Mouse (Mus musculus): ENCODE results near the gene Add2. TPM values are rescaled to one million over a fixed set of nuclear protein-coding genes. Genes with fewer than 3 reads are reported as not detected.
"Not testable (repeated sequence)": the region's sequence is repeated elsewhere in the genome, so short reads cannot be mapped to it uniquely, and the experiment has no call there.

Gene Add2
- polyA plus RNA-seq, 1 experiment: 6.7 TPM

- no peak overlapping the region for H3ac ChIP-seq (ENCODE audit: control insufficient read depth, insufficient read length, low read depth)
- TF ChIP-seq CEBPB (IDR thresholded peaks at IDR 0.05; ENCODE audit: low read depth) (no peak), CTCF (IDR thresholded peaks at IDR 0.05; ENCODE audit: control insufficient read depth, insufficient read depth, insufficient read length) (peak; percentile 90)
- no peak overlapping the region for H3K4me3 ChIP-seq (ENCODE audit: insufficient read depth, poor library complexity, severe bottlenecking)
- H3K36me3 ChIP-seq (ENCODE audit: control insufficient read depth, insufficient read depth): no peaks in the 10 kb centered on the region
- H3K79me2 ChIP-seq (ENCODE audit: control insufficient read depth, insufficient read depth): no peaks in the 10 kb centered on the region
- peaks cover 3% of the 10 kb centered on the region for H3K27me3 ChIP-seq (ENCODE audit: control insufficient read depth, insufficient read depth, insufficient read length)
- H3K79me3 ChIP-seq (ENCODE audit: low read depth): no peaks in the 10 kb centered on the region
These were observed 24.0 kb upstream of the Add2 start for GRCm38 (mm10) chr6:86004271-86005148.

GRCm38 (mm10) chr6:86009980-86010379, 18.5 kb upstream of the Add2 start:
- Histone ChIP-seq H3K79me3 (ENCODE audit: low read depth) (no peaks in the 10 kb centered on the region), H3K79me2 (ENCODE audit: control insufficient read depth, insufficient read depth) (no peaks in the 10 kb centered on the region), H3K36me3 (ENCODE audit: control insufficient read depth, insufficient read depth) (no peaks in the 10 kb centered on the region), H3K4me3 (ENCODE audit: insufficient read depth, poor library complexity, severe bottlenecking) (no peak overlapping the region), H3K27me3 (ENCODE audit: control insufficient read depth, insufficient read depth, insufficient read length) (peaks cover 3% of the 10 kb centered on the region), H3ac (ENCODE audit: control insufficient read depth, insufficient read length, low read depth) (no peak overlapping the region)
- TF ChIP-seq MYOG (IDR thresholded peaks at IDR 0.05; ENCODE audit: control insufficient read depth, extremely low read depth, insufficient read length) (no peak), CTCF (IDR thresholded peaks at IDR 0.05; ENCODE audit: control insufficient read depth, insufficient read depth, insufficient read length) (peak; percentile 48)

- not testable (repeated sequence) for H3K79me2 ChIP-seq (ENCODE audit: control insufficient read depth, insufficient read depth); H3K36me3 ChIP-seq (ENCODE audit: control insufficient read depth, insufficient read depth); H3K27me3 ChIP-seq (ENCODE audit: control insufficient read depth, insufficient read depth, insufficient read length); H3K4me3 ChIP-seq (ENCODE audit: insufficient read depth, poor library complexity, severe bottlenecking); H3K79me3 ChIP-seq (ENCODE audit: low read depth); H3ac ChIP-seq (ENCODE audit: control insufficient read depth, insufficient read length, low read depth)
These were observed 13.7 kb upstream of the Add2 start for GRCm38 (mm10) chr6:86014812-86015211.

GRCm38 (mm10) chr6:86015871-86016270, 12.6 kb upstream of the Add2 start, which contains the start of gene Figla:
Figla (plus strand) TSS chr6:86016171.
- Histone ChIP-seq H3K4me3 (ENCODE audit: insufficient read depth, poor library complexity, severe bottlenecking) (no peak within 1 kb of the TSS), H3K36me3 (ENCODE audit: control insufficient read depth, insufficient read depth) (no peaks in the 10 kb centered on the region), H3ac (ENCODE audit: control insufficient read depth, insufficient read length, low read depth) (no peak within 1 kb of the TSS), H3K79me3 (ENCODE audit: low read depth) (no peaks in the 10 kb centered on the region), H3K79me2 (ENCODE audit: control insufficient read depth, insufficient read depth) (no peaks in the 10 kb centered on the region), H3K27me3 (ENCODE audit: control insufficient read depth, insufficient read depth, insufficient read length) (no peaks in the 10 kb centered on the region)
- no peak for TF ChIP-seq MYOG (IDR thresholded peaks at IDR 0.05; ENCODE audit: control insufficient read depth, extremely low read depth, insufficient read length)
- no peak for TF ChIP-seq CEBPB (IDR thresholded peaks at IDR 0.05; ENCODE audit: low read depth)
- TF ChIP-seq MYOD1 (IDR thresholded peaks at IDR 0.05; ENCODE audit: control insufficient read depth, insufficient read length, low read depth): no peak
- no peak for TF ChIP-seq MAX (IDR thresholded peaks at IDR 0.05)
- TF ChIP-seq FOSL1 (IDR thresholded peaks at IDR 0.05; ENCODE audit: insufficient read depth, low read length, poor library complexity, severe bottlenecking): no peak

- Histone ChIP-seq H3K36me3 (ENCODE audit: control insufficient read depth, insufficient read depth) (no peaks in the 10 kb centered on the region), H3K79me3 (ENCODE audit: low read depth) (no peaks in the 10 kb centered on the region), H3K27me3 (ENCODE audit: control insufficient read depth, insufficient read depth, insufficient read length) (no peaks in the 10 kb centered on the region), H3ac (ENCODE audit: control insufficient read depth, insufficient read length, low read depth) (no peak overlapping the region), H3K4me3 (ENCODE audit: insufficient read depth, poor library complexity, severe bottlenecking) (no peak overlapping the region), H3K79me2 (ENCODE audit: control insufficient read depth, insufficient read depth) (no peaks in the 10 kb centered on the region)
- TF ChIP-seq CTCF (IDR thresholded peaks at IDR 0.05; ENCODE audit: control insufficient read depth, insufficient read depth, insufficient read length) (no peak), FOSL1 (IDR thresholded peaks at IDR 0.05; ENCODE audit: insufficient read depth, low read length, poor library complexity, severe bottlenecking) (no peak), USF1 (IDR thresholded peaks at IDR 0.05; ENCODE audit: low read depth) (no peak), CEBPB (IDR thresholded peaks at IDR 0.05; ENCODE audit: low read depth) (no peak), MYOD1 (IDR thresholded peaks at IDR 0.05; ENCODE audit: control insufficient read depth, insufficient read length, low read depth) (no peak), MAX (IDR thresholded peaks at IDR 0.05) (no peak), MYOG (IDR thresholded peaks at IDR 0.05; ENCODE audit: control insufficient read depth, extremely low read depth, insufficient read length) (no peak)
These were observed 11.6 kb upstream of the Add2 start for GRCm38 (mm10) chr6:86016793-86017350.

GRCm38 (mm10) chr6:86019415-86020237, 8.9 kb upstream of the Add2 start:
- H3K27me3 ChIP-seq (ENCODE audit: control insufficient read depth, insufficient read depth, insufficient read length): no peaks in the 10 kb centered on the region
- no peaks in the 10 kb centered on the region for H3K79me3 ChIP-seq (ENCODE audit: low read depth)
- H3ac ChIP-seq (ENCODE audit: control insufficient read depth, insufficient read length, low read depth): no peak overlapping the region
- H3K4me3 ChIP-seq (ENCODE audit: insufficient read depth, poor library complexity, severe bottlenecking): no peak overlapping the region
- TF ChIP-seq CEBPB (IDR thresholded peaks at IDR 0.05; ENCODE audit: low read depth): peak; percentile 95
- TF ChIP-seq FOSL1 (IDR thresholded peaks at IDR 0.05; ENCODE audit: insufficient read depth, low read length, poor library complexity, severe bottlenecking): no peak
- H3K36me3 ChIP-seq (ENCODE audit: control insufficient read depth, insufficient read depth): no peaks in the 10 kb centered on the region
- no peaks in the 10 kb centered on the region for H3K79me2 ChIP-seq (ENCODE audit: control insufficient read depth, insufficient read depth)
